Mouse (Mus musculus): Measurements from ENCODE around the gene Kcnc3. TPM values are rescaled to one million over a fixed set of nuclear protein-coding genes. Genes with fewer than 3 reads are reported as not detected.

Gene Kcnc3
- polyA plus RNA-seq (2015; fragmentation: Nextera tagmentation; extraction: Ambion mirVana): 0.05 TPM in 2 replicates

DNA sequence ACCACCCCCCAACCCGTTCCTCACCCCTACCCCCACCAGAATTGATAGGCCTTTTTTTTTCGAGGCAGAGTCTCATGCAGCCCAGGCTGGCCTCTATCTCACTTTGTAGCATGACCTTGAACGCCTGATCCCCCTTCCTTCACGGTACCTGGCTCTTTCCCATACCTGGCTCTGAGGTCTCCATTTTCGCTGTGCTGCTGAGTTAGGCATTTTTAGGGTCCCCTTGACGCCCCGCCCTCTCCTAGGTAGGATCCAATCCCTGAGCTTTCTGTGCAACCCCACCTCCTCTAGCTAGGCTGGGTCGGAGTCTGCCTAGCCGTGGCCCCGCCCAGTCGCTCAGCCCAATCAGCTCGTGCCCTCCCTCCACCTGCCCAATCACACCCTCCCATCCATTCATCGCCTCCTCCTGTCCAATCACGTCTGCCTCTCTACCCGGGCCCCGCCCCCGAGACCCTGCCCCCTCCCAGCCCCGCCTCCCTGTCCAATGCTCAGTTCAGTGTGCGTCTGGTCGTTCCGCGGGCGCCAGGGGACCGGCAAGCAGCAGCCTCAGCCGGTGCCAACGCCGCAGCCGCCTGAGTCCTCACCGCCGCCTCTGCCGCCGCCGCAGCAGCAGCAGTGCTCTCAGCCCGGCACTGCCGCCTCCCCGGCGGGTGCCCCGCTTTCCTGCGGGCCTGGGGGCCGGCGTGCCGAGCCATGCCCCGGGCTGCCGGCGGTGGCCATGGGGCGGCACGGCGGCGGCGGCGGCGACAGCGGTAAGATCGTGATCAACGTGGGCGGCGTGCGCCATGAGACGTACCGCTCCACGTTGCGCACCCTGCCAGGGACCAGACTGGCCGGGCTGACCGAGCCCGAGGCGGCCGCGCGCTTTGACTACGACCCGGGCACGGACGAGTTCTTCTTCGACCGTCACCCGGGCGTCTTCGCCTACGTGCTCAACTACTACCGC is at the start of gene Kcnc3:
Gene Kcnc3, plus strand, starts transcription at position 263 of the 946 bp plus-strand sequence.
- Histone ChIP-seq H3K27ac (replicated peaks) (no peak within 1 kb of the TSS), H3K9ac (no peak within 1 kb of the TSS), H3K27me3 (peaks cover 87% of the 10 kb centered on the region), H3K4me3 (replicated peaks) (peak within 1 kb of the TSS; percentile 52), H3K4me2 (peak within 1 kb of the TSS; percentile 76), H3K9me3 (replicated peaks) (no peaks in the 10 kb centered on the region), H3K36me3 (replicated peaks) (no peaks in the 10 kb centered on the region), H3K4me1 (replicated peaks) (peaks cover 25% of the 10 kb centered on the region)
- WGBS (ENCODE audit: insufficient replicate concordance): under 1% methylated on average over 80 of the region's 80 CpGs
- ATAC-seq (ENCODE audit: insufficient read depth): peak; percentile 87

DNA sequence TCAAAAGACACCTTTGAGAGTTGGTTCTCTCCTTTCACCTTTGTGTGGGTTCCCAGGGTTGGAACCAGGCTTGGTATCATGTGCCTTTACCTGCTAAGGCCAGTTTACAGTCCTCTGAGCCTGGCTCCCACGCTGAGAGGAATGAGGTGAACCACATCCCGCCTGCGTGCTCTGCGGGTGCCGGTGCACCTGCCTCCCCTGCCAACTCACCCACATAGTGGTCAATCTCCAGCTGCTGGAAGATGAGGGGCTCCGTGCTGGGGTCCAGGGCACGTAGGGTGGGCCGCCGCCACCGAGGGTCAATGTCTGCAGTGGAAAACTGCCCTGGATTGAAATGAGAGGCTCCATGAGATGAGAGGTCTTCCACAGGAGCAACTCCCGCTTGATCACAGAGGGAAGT is 47.9 kb upstream of the Kcnc3 start:
- peaks cover 10% of the 10 kb centered on the region for H3K4me1 ChIP-seq (replicated peaks)
- no peaks in the 10 kb centered on the region for H3K27me3 ChIP-seq
- H3K36me3 ChIP-seq (replicated peaks): peaks cover 85% of the 10 kb centered on the region
- H3K9me3 ChIP-seq (replicated peaks): no peaks in the 10 kb centered on the region
- no peak overlapping the region for H3K4me2 ChIP-seq
- H3K9ac ChIP-seq: no peak overlapping the region
- no peak overlapping the region for H3K27ac ChIP-seq (replicated peaks)
- WGBS (ENCODE audit: insufficient replicate concordance): 84% methylated on average over 11 of the region's 11 CpGs
- ATAC-seq (ENCODE audit: insufficient read depth): no peak
- no peak overlapping the region for H3K4me3 ChIP-seq (replicated peaks)

DNA sequence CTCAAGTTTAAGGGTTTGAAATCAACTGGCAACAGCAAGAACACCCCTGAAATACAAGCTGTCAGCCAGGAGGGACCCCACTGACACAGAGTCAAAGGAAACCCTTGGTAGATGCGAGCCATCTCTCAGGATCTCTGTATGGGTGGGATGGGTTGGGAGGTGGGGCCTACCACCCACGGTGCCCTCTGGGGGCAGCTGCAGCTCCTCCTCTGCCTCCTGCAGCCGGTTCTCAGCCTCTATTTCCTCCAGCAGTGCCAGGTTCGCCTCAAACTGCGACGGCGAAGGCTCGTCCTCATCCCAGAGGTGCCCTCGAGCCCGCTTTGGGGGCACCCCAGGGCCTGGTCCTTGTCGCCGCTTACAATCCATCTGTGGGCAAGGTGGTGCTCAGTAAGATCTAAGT is 47.4 kb upstream of the Kcnc3 start:
- Histone ChIP-seq H3K4me2 (no peak overlapping the region), H3K27me3 (no peaks in the 10 kb centered on the region), H3K27ac (replicated peaks) (no peak overlapping the region), H3K36me3 (replicated peaks) (peaks cover 79% of the 10 kb centered on the region), H3K4me1 (replicated peaks) (peaks cover 16% of the 10 kb centered on the region), H3K4me3 (replicated peaks) (no peak overlapping the region), H3K9ac (no peak overlapping the region), H3K9me3 (replicated peaks) (no peaks in the 10 kb centered on the region)
- WGBS (ENCODE audit: insufficient replicate concordance): 85% methylated on average over 12 of the region's 12 CpGs
- no peak for ATAC-seq (ENCODE audit: insufficient read depth)

DNA sequence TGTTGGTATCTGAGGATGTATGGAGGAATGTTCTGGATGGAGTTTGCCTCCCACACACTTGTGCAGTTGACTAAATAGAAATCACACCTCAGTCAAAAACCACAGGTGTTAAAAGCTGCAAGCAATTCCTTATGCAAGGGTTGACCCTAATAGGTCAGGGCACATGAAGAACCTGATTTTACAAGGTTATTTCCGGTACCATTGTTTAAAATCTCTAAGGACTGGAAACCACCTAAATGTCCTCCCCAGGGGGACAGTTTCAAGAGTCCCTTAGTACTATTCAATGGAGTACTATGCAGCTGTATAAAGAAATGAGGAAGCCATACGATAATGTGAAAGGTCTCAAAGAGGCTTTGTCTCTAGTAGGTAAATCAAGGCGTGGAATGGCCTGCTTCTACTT is 44.2 kb upstream of the Kcnc3 start:
- Histone ChIP-seq H3K27me3 (no peaks in the 10 kb centered on the region), H3K9ac (no peak overlapping the region), H3K4me3 (replicated peaks) (no peak overlapping the region), H3K4me2 (no peak overlapping the region), H3K9me3 (replicated peaks) (no peaks in the 10 kb centered on the region), H3K36me3 (replicated peaks) (peaks cover 68% of the 10 kb centered on the region), H3K4me1 (replicated peaks) (peaks cover 23% of the 10 kb centered on the region), H3K27ac (replicated peaks) (no peak overlapping the region)
- 92% methylated on average over 3 of the region's 3 CpGs for WGBS (ENCODE audit: insufficient replicate concordance)
- no peak for ATAC-seq (ENCODE audit: insufficient read depth)

DNA sequence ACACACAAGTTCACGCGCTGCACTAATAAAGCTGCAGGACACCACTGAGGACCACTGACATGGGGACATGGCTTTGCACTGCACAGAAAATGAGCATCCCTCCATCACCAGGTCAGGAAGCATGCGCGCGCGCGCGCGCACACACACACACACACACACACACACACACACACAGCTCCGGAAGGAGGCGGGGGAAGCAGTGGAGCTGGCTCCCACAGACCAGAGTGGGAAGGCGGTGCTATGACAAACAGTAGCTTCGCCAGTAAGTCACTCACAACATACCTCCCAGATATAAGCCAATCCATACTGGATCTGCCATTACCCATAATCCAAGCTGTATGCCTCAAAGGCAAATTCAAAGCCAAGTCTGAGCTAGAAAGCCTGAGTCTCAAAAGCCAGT is 43.4 kb upstream of the Kcnc3 start:
- Histone ChIP-seq H3K4me3 (replicated peaks) (peak overlapping the region; percentile 75), H3K27me3 (no peaks in the 10 kb centered on the region), H3K27ac (replicated peaks) (no peak overlapping the region; the same call in 1 of the 2 replicates), H3K9ac (peak overlapping the region; percentile 73), H3K4me1 (replicated peaks) (peaks cover 23% of the 10 kb centered on the region), H3K4me2 (peak overlapping the region; percentile 88), H3K36me3 (replicated peaks) (peaks cover 68% of the 10 kb centered on the region), H3K9me3 (replicated peaks) (no peaks in the 10 kb centered on the region)
- ATAC-seq (ENCODE audit: insufficient read depth): no peak
- 89% methylated on average over 13 of the region's 13 CpGs for WGBS (ENCODE audit: insufficient replicate concordance)

DNA sequence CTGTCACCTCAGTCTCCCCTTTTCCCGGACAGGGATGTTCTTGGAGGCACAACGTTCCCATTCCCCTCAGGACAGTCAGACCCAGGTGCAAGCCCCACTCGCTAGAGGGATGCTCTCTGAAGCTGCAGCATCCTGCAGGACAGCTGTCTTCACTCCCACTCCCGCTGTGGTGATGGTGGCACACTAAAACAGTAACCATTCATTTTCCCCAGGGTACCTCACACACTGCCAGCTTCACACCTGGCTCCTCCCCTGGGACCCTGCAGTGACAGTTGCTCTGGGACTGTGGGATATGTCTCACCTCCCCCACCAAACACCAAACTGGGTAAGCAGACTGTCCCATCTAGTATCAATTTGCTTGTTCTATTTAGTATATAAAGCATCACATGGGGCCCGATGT is 42.7 kb upstream of the Kcnc3 start:
- WGBS (ENCODE audit: insufficient replicate concordance): 19% methylated on average over 5 of the region's 5 CpGs
- Histone ChIP-seq H3K27ac (replicated peaks) (peak overlapping the region; percentile 90), H3K27me3 (no peaks in the 10 kb centered on the region), H3K4me1 (replicated peaks) (peaks cover 28% of the 10 kb centered on the region), H3K4me2 (peak overlapping the region; percentile 88), H3K36me3 (replicated peaks) (peaks cover 67% of the 10 kb centered on the region), H3K4me3 (replicated peaks) (peak overlapping the region; percentile 75), H3K9me3 (replicated peaks) (no peaks in the 10 kb centered on the region), H3K9ac (peak overlapping the region; percentile 73)
- ATAC-seq (ENCODE audit: insufficient read depth): no peak

DNA sequence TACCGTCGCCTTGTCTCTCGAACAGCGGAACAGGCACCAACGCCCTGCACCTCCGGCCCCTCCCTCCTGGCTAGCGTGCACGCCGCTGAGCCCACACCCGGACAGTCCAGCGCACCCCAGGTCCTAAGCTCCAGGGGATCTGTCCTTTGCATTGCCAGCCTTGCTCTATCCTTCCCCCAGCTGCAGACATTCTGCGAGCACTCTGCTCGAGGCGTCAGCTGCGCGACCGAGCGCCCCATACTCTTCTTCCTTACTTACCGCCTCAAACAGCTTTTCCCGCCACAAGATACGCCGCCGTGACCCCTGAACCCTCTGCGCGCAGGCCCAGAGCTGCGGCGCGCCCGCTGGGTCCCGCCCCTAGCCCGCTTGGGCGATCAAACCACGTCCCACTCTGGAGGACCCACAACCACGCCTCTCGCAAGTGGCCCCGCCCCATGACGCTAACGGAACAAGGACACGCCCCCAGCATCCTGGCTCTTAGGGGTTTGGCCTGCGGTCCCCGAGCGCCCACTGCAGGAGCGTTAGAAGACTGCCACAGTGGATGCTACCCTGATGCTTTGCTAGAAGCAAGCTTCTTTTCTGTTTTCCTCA is 41.9 kb upstream of the Kcnc3 start, which contains the start of gene Pold1:
Gene Pold1, minus strand, starts transcription at position 353 of the 591 bp plus-strand sequence.
- Histone ChIP-seq H3K27me3 (no peaks in the 10 kb centered on the region), H3K4me3 (replicated peaks) (peak within 1 kb of the TSS; percentile 75), H3K9me3 (replicated peaks) (no peaks in the 10 kb centered on the region; the same call in 1 of the 2 replicates), H3K27ac (replicated peaks) (peak within 1 kb of the TSS; percentile 90), H3K4me1 (replicated peaks) (peaks cover 36% of the 10 kb centered on the region), H3K36me3 (replicated peaks) (peaks cover 59% of the 10 kb centered on the region), H3K4me2 (peak within 1 kb of the TSS; percentile 88), H3K9ac (peak within 1 kb of the TSS; percentile 73)
- peak; percentile 93 for ATAC-seq (ENCODE audit: insufficient read depth)
- under 1% methylated on average over 43 of the region's 43 CpGs for WGBS (ENCODE audit: insufficient replicate concordance)

DNA sequence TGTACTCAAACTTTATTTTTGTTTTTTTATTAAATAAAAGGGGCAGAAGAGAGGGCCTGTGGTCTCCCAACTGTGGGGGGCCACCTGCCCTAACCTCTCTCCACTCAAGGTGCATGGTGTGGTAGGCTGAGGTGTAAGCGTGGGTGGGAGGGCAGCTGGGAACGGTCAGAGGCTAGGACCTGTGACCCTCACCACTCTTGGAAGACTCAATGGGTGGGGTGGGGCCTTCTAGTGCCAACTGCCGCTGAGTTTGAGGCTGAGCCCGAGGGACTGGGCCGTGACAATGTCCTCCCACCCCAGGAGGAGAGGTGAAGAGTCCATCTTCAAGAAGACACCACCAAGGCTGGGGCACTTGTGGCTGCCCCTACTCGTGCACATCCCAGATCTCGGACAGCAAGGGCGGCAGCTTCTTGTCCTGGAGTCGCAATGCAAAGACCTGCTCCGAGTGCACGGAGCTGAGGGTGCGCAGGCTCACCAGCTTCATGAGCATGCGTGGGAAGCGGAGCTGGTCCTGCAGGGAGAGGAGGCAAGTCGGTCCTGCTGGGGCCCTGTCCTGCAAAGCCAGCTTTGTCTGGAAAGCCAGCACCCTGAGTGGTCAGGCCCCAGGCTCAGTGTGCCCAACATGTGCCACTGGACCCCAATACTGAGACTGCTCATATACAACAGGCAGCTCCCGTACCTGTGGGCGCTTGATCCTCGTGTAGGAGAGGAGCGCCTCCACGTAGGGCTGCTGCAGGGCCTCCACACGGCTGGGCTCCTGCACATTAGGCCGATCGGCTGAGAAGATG is 40.6 kb upstream of the Kcnc3 start:
- 87% methylated on average over 23 of the region's 23 CpGs for WGBS (ENCODE audit: insufficient replicate concordance)
- H3K36me3 ChIP-seq (replicated peaks): peaks cover 51% of the 10 kb centered on the region
- peaks cover 43% of the 10 kb centered on the region for H3K4me1 ChIP-seq (replicated peaks)
- no peak overlapping the region for H3K9ac ChIP-seq
- H3K27ac ChIP-seq (replicated peaks): no peak overlapping the region
- no peaks in the 10 kb centered on the region; the same call in 1 of the 2 replicates for H3K9me3 ChIP-seq (replicated peaks)
- no peaks in the 10 kb centered on the region for H3K27me3 ChIP-seq
- no peak overlapping the region for H3K4me3 ChIP-seq (replicated peaks)
- no peak overlapping the region for H3K4me2 ChIP-seq
- ATAC-seq (ENCODE audit: insufficient read depth): no peak

DNA sequence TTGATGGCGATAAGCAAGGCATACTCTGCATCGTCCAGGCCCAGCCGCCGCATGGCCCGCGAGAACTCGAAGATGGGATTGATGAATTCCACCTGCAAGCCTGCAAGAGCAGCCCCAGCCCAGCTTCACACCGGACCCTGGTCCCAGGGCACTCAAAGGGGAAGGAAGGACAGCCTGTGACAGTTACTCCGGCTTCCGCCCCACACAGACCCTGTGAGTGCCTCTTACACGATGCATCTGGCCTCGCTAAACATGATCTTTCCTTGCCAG is 40.1 kb upstream of the Kcnc3 start:
- 80% methylated on average over 12 of the region's 12 CpGs for WGBS (ENCODE audit: insufficient replicate concordance)
- Histone ChIP-seq H3K4me3 (replicated peaks) (no peak overlapping the region), H3K4me1 (replicated peaks) (peaks cover 43% of the 10 kb centered on the region), H3K27me3 (no peaks in the 10 kb centered on the region), H3K4me2 (no peak overlapping the region), H3K9ac (no peak overlapping the region), H3K9me3 (replicated peaks) (no peaks in the 10 kb centered on the region; the same call in 1 of the 2 replicates), H3K36me3 (replicated peaks) (peaks cover 45% of the 10 kb centered on the region), H3K27ac (replicated peaks) (no peak overlapping the region)
- no peak for ATAC-seq (ENCODE audit: insufficient read depth)

DNA sequence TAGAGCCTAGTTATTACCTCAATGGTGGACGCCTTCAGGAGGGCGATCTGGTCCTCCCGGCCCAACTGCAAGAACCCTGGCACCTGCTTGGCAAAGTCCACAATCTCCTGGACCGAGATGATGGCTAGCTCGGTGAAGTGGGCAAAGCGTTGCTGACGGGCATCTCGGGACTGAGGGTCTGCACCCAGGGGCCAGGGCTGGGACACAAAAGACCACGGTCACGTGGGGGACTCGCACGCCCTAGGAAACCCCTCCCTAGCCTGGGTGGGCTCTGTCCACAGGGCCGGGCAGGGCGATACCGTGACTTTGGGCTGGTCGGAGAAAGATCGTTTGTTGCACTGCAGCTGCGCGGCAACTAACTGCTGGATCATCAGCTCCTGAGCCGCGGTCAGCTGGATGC is 39.2 kb upstream of the Kcnc3 start:
- WGBS (ENCODE audit: insufficient replicate concordance): 88% methylated on average over 21 of the region's 21 CpGs
- Histone ChIP-seq H3K27me3 (no peaks in the 10 kb centered on the region), H3K36me3 (replicated peaks) (peaks cover 37% of the 10 kb centered on the region), H3K4me3 (replicated peaks) (no peak overlapping the region), H3K4me2 (no peak overlapping the region), H3K27ac (replicated peaks) (no peak overlapping the region), H3K9ac (no peak overlapping the region), H3K4me1 (replicated peaks) (peaks cover 43% of the 10 kb centered on the region), H3K9me3 (replicated peaks) (no peaks in the 10 kb centered on the region; the same call in 1 of the 2 replicates)
- no peak for ATAC-seq (ENCODE audit: insufficient read depth)

DNA sequence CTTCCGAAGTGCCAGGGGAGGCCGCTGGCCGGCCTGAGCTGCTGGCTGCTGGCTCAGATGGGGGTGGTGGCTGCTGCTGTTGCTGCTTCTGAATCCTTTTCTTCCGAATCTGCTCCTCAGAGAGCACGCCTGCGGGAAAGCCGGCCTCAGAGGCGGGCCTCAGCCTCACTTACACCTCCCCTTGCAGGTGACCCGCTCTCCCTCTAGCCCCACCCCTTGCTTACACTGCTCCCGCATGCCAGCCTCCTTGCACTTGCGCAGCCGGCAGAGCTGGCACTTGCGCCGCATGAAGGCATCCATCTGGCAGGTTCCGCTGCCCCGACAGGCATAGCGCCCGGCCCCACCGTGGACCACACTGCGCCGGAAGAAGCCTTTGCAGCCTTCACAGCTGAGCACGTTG is 38.7 kb upstream of the Kcnc3 start:
- Histone ChIP-seq H3K27ac (replicated peaks) (no peak overlapping the region), H3K4me3 (replicated peaks) (no peak overlapping the region), H3K36me3 (replicated peaks) (peaks cover 35% of the 10 kb centered on the region), H3K9me3 (replicated peaks) (no peaks in the 10 kb centered on the region; the same call in 1 of the 2 replicates), H3K27me3 (no peaks in the 10 kb centered on the region), H3K4me1 (replicated peaks) (peaks cover 41% of the 10 kb centered on the region), H3K9ac (no peak overlapping the region), H3K4me2 (no peak overlapping the region)
- no peak for ATAC-seq (ENCODE audit: insufficient read depth)
- WGBS (ENCODE audit: insufficient replicate concordance): 88% methylated on average over 22 of the region's 22 CpGs
